In genomic region chr4:133626221-133626620, GRCm38 (mm10) we compare ENCODE assay signal across 9 mouse cellular contexts. TPM values are rescaled to one million over a fixed set of nuclear protein-coding genes. Genes with fewer than 3 reads are reported as not detected.
DNase-seq lines count a peak whose midpoint lies in the region; ATAC-seq and TF ChIP-seq lines count a peak whose summit lies in the region.
"Had no signal": no experiment of that assay in that cellular context is flagged by ENCODE, and none has a peak within 500 bp of the region (broad histone marks: within the 10 kb centered on the region; RNA-seq: fewer than 3 reads in every experiment).

No protein-coding gene starts in this region.

- ATAC-seq in heart, postnatal 0 days (ENCODE audit: insufficient read depth, low read depth) = no peak
- ATAC-seq in megakaryocyte, adult 5-6 weeks (ENCODE audit: poor library complexity, severe bottlenecking) = no peak
- ATAC-seq in liver, embryonic 13.5 days (ENCODE audit: low read depth) = no peak

- peak overlapping the region; percentile 86 for H3K27ac ChIP-seq in heart, postnatal 0 days (ENCODE audit: low read depth)
- peak overlapping the region; percentile 98 for H3K27ac ChIP-seq in brown adipose tissue, adult 24 weeks (replicated peaks; ENCODE audit: low read depth, low read length)
- peak overlapping the region; percentile 63 for H3K27ac ChIP-seq in liver, embryonic 13.5 days

- H3K9ac ChIP-seq in heart, postnatal 0 days (replicated peaks; ENCODE audit: low read depth, low read length) = no peak overlapping the region
- H3K9ac ChIP-seq in liver, embryonic 13.5 days = peak overlapping the region; percentile 39; the same call in 1 of the 2 replicates

- TF ChIP-seq EP300 in heart, postnatal 0 days (IDR thresholded peaks at IDR 0.05; ENCODE audit: low read depth) = no peak

- peaks cover 27% of the 10 kb centered on the region for H3K36me3 ChIP-seq in heart, postnatal 0 days (replicated peaks; ENCODE audit: control insufficient read depth, insufficient read depth, low read length)
- H3K36me3 ChIP-seq in megakaryocyte, embryonic 14.5 days (replicated peaks; ENCODE audit: low read length) = peaks cover 79% of the 10 kb centered on the region
- H3K36me3 ChIP-seq in liver, embryonic 13.5 days = peaks cover 21% of the 10 kb centered on the region; the same call in 1 of the 2 replicates

- 55% methylated on average over 5 of the region's 5 CpGs for WGBS in heart, postnatal 0 days
- 45% methylated on average over 5 of the region's 5 CpGs for WGBS in liver, embryonic 13.5 days (ENCODE audit: insufficient replicate concordance)

- H3K4me2 ChIP-seq in heart, postnatal 0 days (ENCODE audit: low read depth, low read length) = 0 out of 2 replicates have a peak overlapping the region, but pooled peaks have one; percentile 6
- H3K4me2 ChIP-seq in liver, embryonic 13.5 days = 0 out of 2 replicates have a peak overlapping the region, but pooled peaks have one; percentile 21

- no peak for TF ChIP-seq CTCF in heart, postnatal 0 days (IDR thresholded peaks at IDR 0.05; ENCODE audit: low read depth)

- H3K9me3 ChIP-seq in heart, postnatal 0 days (replicated peaks; ENCODE audit: control insufficient read depth, low read length) = no peaks in the 10 kb centered on the region
- no peaks in the 10 kb centered on the region for H3K9me3 ChIP-seq in megakaryocyte, embryonic 14.5 days
- H3K9me3 ChIP-seq in liver, embryonic 13.5 days (replicated peaks) = no peaks in the 10 kb centered on the region

- DNase-seq in heart, postnatal 0 days (ENCODE audit: low spot score) = no peak
- no peak for DNase-seq in heart, adult 11 months
- no peak for DNase-seq in liver, embryonic 13.5 days
- no peak for DNase-seq in left cerebral cortex, postnatal 4 days
- DNase-seq in spleen, adult 12 weeks (ENCODE audit: low spot score) = no peak
- DNase-seq: gastrocnemius, postnatal 10 days had no signal

- intact Hi-C loops in left cerebral cortex, postnatal 4 days (cut with DNase I) = no loop called here

- H3K4me3 ChIP-seq in heart, postnatal 0 days (ENCODE audit: low read depth, low read length) = no peak overlapping the region
- H3K4me3 ChIP-seq in megakaryocyte, embryonic 14.5 days (replicated peaks) = peak overlapping the region; percentile 83
- H3K4me3 ChIP-seq in brown adipose tissue, adult 24 weeks (ENCODE audit: insufficient read depth, low read depth, low read length) = no peak overlapping the region
- H3K4me3 ChIP-seq in liver, embryonic 13.5 days (replicated peaks) = no peak overlapping the region

- H3K27me3 ChIP-seq in heart, postnatal 0 days (ENCODE audit: control insufficient read depth, insufficient read depth, low read length) = no peaks in the 10 kb centered on the region
- no peaks in the 10 kb centered on the region for H3K27me3 ChIP-seq in megakaryocyte, embryonic 14.5 days (replicated peaks)
- no peaks in the 10 kb centered on the region for H3K27me3 ChIP-seq in liver, embryonic 13.5 days

- no peaks in the 10 kb centered on the region for H3K4me1 ChIP-seq in heart, postnatal 0 days (ENCODE audit: control insufficient read depth, insufficient read depth)
- H3K4me1 ChIP-seq in megakaryocyte, embryonic 14.5 days = peaks cover 88% of the 10 kb centered on the region
- peaks cover 33% of the 10 kb centered on the region for H3K4me1 ChIP-seq in brown adipose tissue, adult 24 weeks (ENCODE audit: control insufficient read depth, insufficient read depth, insufficient read length, low read length)
- peaks cover 54% of the 10 kb centered on the region for H3K4me1 ChIP-seq in liver, embryonic 13.5 days (replicated peaks)

RNA-seq across cellular contexts. Expression of gene Zdhhc18, which starts 23.7 kb away (rescaled TPM):
- total RNA-seq in heart, postnatal 0 days (2014; rRNA removed; ENCODE audit: low replicate concordance) = 11.4 and 21.8 TPM in 2 replicates
- polyA plus RNA-seq in heart, postnatal 0 days (2015; fragmentation: Nextera tagmentation; extraction: Ambion mirVana) = 1.7 and 2.3 TPM in 2 replicates
- polyA plus RNA-seq in megakaryocyte, embryonic 14.5 days (2012; ENCODE audit: insufficient read depth, low replicate concordance) = 53.7 and 98.5 TPM in 2 replicates
- 15.0 and 29.5 TPM in 2 replicates for total RNA-seq in megakaryocyte, adult 5-6 weeks (2015)
- total RNA-seq in megakaryocyte, adult 5-6 weeks (2017) = 9.3 and 12.2 TPM in 2 replicates
- polyA plus RNA-seq in brown adipose tissue, adult 24 weeks (2012; ENCODE audit: insufficient read depth, insufficient read length, missing spikeins) = 9.4 and 10.6 TPM in 2 replicates
- 1.0 and 1.1 TPM in 2 replicates for polyA plus RNA-seq in liver, embryonic 13.5 days (2015; fragmentation: Nextera tagmentation; extraction: Ambion mirVana)
- total RNA-seq in left cerebral cortex, postnatal 4 days (2021) = 10 to 100 TPM; 37.1 to 37.8 TPM

RNA-seq across cellular contexts. Expression of gene Sfn, which starts 24.3 kb away (rescaled TPM):
- 2.6 and 6.8 TPM in 2 replicates for total RNA-seq in heart, postnatal 0 days (2014; rRNA removed; ENCODE audit: low replicate concordance)
- polyA plus RNA-seq in heart, postnatal 0 days (2015; fragmentation: Nextera tagmentation; extraction: Ambion mirVana) = 0.18 and 0.37 TPM in 2 replicates
- 9.2 and 15.3 TPM in 2 replicates for polyA plus RNA-seq in megakaryocyte, embryonic 14.5 days (2012; ENCODE audit: insufficient read depth, low replicate concordance)
- total RNA-seq in megakaryocyte, adult 5-6 weeks (2015) = 2.5 and 4.1 TPM in 2 replicates
- total RNA-seq in megakaryocyte, adult 5-6 weeks (2017) = 1.2 and 4.0 TPM in 2 replicates
- polyA plus RNA-seq in brown adipose tissue, adult 24 weeks (2012; ENCODE audit: insufficient read depth, insufficient read length, missing spikeins) = 1.2 and 1.3 TPM in 2 replicates
- 0.77 and 0.92 TPM in 2 replicates for polyA plus RNA-seq in liver, embryonic 13.5 days (2015; fragmentation: Nextera tagmentation; extraction: Ambion mirVana)
- 1 to 10 TPM; 1.9 to 2.2 TPM for total RNA-seq in left cerebral cortex, postnatal 4 days (2021)

RNA-seq across cellular contexts. Expression of gene Gpn2, which starts 42.1 kb away (rescaled TPM):
- total RNA-seq in heart, postnatal 0 days (2014; rRNA removed; ENCODE audit: low replicate concordance) = 8.9 and 17.2 TPM in 2 replicates
- polyA plus RNA-seq in heart, postnatal 0 days (2015; fragmentation: Nextera tagmentation; extraction: Ambion mirVana) = 8.6 and 8.8 TPM in 2 replicates
- polyA plus RNA-seq in megakaryocyte, embryonic 14.5 days (2012; ENCODE audit: insufficient read depth, low replicate concordance) = 45.3 and 49.8 TPM in 2 replicates
- 14.0 and 15.1 TPM in 2 replicates for total RNA-seq in megakaryocyte, adult 5-6 weeks (2015)
- total RNA-seq in megakaryocyte, adult 5-6 weeks (2017) = 12.8 and 15.5 TPM in 2 replicates
- 8.1 TPM in 2 replicates for polyA plus RNA-seq in brown adipose tissue, adult 24 weeks (2012; ENCODE audit: insufficient read depth, insufficient read length, missing spikeins)
- polyA plus RNA-seq in liver, embryonic 13.5 days (2015; fragmentation: Nextera tagmentation; extraction: Ambion mirVana) = 12.5 and 13.5 TPM in 2 replicates
- 10 to 100 TPM; 11.2 to 14.6 TPM for total RNA-seq in left cerebral cortex, postnatal 4 days (2021)

RNA-seq across cellular contexts. Expression of gene Pigv, which starts 46.2 kb away (rescaled TPM):
- total RNA-seq in heart, postnatal 0 days (2014; rRNA removed; ENCODE audit: low replicate concordance) = 8.7 and 13.7 TPM in 2 replicates
- polyA plus RNA-seq in heart, postnatal 0 days (2015; fragmentation: Nextera tagmentation; extraction: Ambion mirVana) = 12.9 and 13.5 TPM in 2 replicates
- 9.8 and 12.4 TPM in 2 replicates for polyA plus RNA-seq in megakaryocyte, embryonic 14.5 days (2012; ENCODE audit: insufficient read depth, low replicate concordance)
- 7.5 and 7.8 TPM in 2 replicates for total RNA-seq in megakaryocyte, adult 5-6 weeks (2015)
- 7.2 and 7.9 TPM in 2 replicates for total RNA-seq in megakaryocyte, adult 5-6 weeks (2017)
- 4.6 and 5.9 TPM in 2 replicates for polyA plus RNA-seq in brown adipose tissue, adult 24 weeks (2012; ENCODE audit: insufficient read depth, insufficient read length, missing spikeins)
- polyA plus RNA-seq in liver, embryonic 13.5 days (2015; fragmentation: Nextera tagmentation; extraction: Ambion mirVana) = 5.8 and 7.3 TPM in 2 replicates
- total RNA-seq in left cerebral cortex, postnatal 4 days (2021) = 10 to 100 TPM; 11.5 to 12.8 TPM

RNA-seq across cellular contexts. Expression of gene Gpatch3, which starts 51.7 kb away (rescaled TPM):
- total RNA-seq in heart, postnatal 0 days (2014; rRNA removed; ENCODE audit: low replicate concordance) = 8.2 and 9.4 TPM in 2 replicates
- 3.5 and 3.6 TPM in 2 replicates for polyA plus RNA-seq in heart, postnatal 0 days (2015; fragmentation: Nextera tagmentation; extraction: Ambion mirVana)
- polyA plus RNA-seq in megakaryocyte, embryonic 14.5 days (2012; ENCODE audit: insufficient read depth, low replicate concordance) = 5.4 and 30.6 TPM in 2 replicates
- total RNA-seq in megakaryocyte, adult 5-6 weeks (2015) = 2.7 and 3.7 TPM in 2 replicates
- 32.6 and 40.2 TPM in 2 replicates for total RNA-seq in megakaryocyte, adult 5-6 weeks (2017)
- polyA plus RNA-seq in brown adipose tissue, adult 24 weeks (2012; ENCODE audit: insufficient read depth, insufficient read length, missing spikeins) = 0.96 and 1.5 TPM in 2 replicates
- 4.3 and 4.6 TPM in 2 replicates for polyA plus RNA-seq in liver, embryonic 13.5 days (2015; fragmentation: Nextera tagmentation; extraction: Ambion mirVana)
- 10 to 100 TPM in 1 of 2 experiments, 1 to 10 TPM in 1; 6.2 to 10.0 TPM for total RNA-seq in left cerebral cortex, postnatal 4 days (2021)
